ENCODE assay signal across 9 mouse cellular contexts in genomic region chr3:41555491-41556381, GRCm38 (mm10). TPM values are rescaled to one million over a fixed set of nuclear protein-coding genes. Genes with fewer than 3 reads are reported as not detected.
DNase-seq lines count a peak whose midpoint lies in the region; ATAC-seq and TF ChIP-seq lines count a peak whose summit lies in the region.
"Had no signal": no experiment of that assay in that cellular context is flagged by ENCODE, and none has a peak within 500 bp of the region (broad histone marks: within the 10 kb centered on the region; RNA-seq: fewer than 3 reads in every experiment).

Gene Jade1, plus strand, starts transcription at chr3:41555731.

- TF ChIP-seq CTCF in heart, adult 2 months (IDR thresholded peaks at IDR 0.05) = no peak
- TF ChIP-seq CTCF in forebrain, postnatal 0 days (IDR thresholded peaks at IDR 0.05; ENCODE audit: low read depth) = no peak

- no peak within 1 kb of the TSS for H3K27ac ChIP-seq in heart, adult 2 months
- H3K27ac ChIP-seq in forebrain, postnatal 0 days (ENCODE audit: low read depth, low read length) = no peak within 1 kb of the TSS
- no peak within 1 kb of the TSS for H3K27ac ChIP-seq in hindbrain, embryonic 14.5 days
- H3K27ac ChIP-seq in midbrain, embryonic 11.5 days (ENCODE audit: low read depth, low read length) = no peak within 1 kb of the TSS
- H3K27ac ChIP-seq: macrophage had no signal

- no peaks in the 10 kb centered on the region for H3K9me3 ChIP-seq in forebrain, postnatal 0 days (ENCODE audit: low read length)
- H3K9me3 ChIP-seq in hindbrain, embryonic 14.5 days (ENCODE audit: control insufficient read depth, low read length) = no peaks in the 10 kb centered on the region
- no peaks in the 10 kb centered on the region for H3K9me3 ChIP-seq in midbrain, embryonic 11.5 days (ENCODE audit: control insufficient read depth, low read length)

- no peak within 1 kb of the TSS for H3K4me3 ChIP-seq in heart, adult 2 months
- H3K4me3 ChIP-seq in forebrain, postnatal 0 days (ENCODE audit: low read depth, low read length) = no peak within 1 kb of the TSS
- H3K4me3 ChIP-seq in hindbrain, embryonic 14.5 days (replicated peaks; ENCODE audit: low read length) = no peak within 1 kb of the TSS
- no peak within 1 kb of the TSS for H3K4me3 ChIP-seq in midbrain, embryonic 11.5 days (ENCODE audit: low read depth, low read length)

- ATAC-seq in forebrain, postnatal 0 days = no peak
- no peak for ATAC-seq in hindbrain, embryonic 14.5 days (ENCODE audit: low FRiP score)
- ATAC-seq in midbrain, embryonic 11.5 days (ENCODE audit: low FRiP score) = no peak

- no peaks in the 10 kb centered on the region for H3K4me1 ChIP-seq in heart, adult 2 months (ENCODE audit: control insufficient read depth, insufficient read depth, low read length)
- no peaks in the 10 kb centered on the region for H3K4me1 ChIP-seq in forebrain, postnatal 0 days (ENCODE audit: insufficient read depth)
- no peaks in the 10 kb centered on the region for H3K4me1 ChIP-seq in hindbrain, embryonic 14.5 days (replicated peaks; ENCODE audit: control insufficient read depth, insufficient read depth, low read length)
- no peaks in the 10 kb centered on the region for H3K4me1 ChIP-seq in midbrain, embryonic 11.5 days (ENCODE audit: control insufficient read depth, insufficient read depth, low read length)

- no peaks in the 10 kb centered on the region for H3K36me3 ChIP-seq in heart, adult 2 months (ENCODE audit: control insufficient read depth, insufficient read depth, low read length)
- H3K36me3 ChIP-seq in forebrain, postnatal 0 days (ENCODE audit: insufficient read depth) = no peaks in the 10 kb centered on the region
- no peaks in the 10 kb centered on the region for H3K36me3 ChIP-seq in hindbrain, embryonic 14.5 days (replicated peaks; ENCODE audit: control insufficient read depth, insufficient read depth)
- H3K36me3 ChIP-seq in midbrain, embryonic 11.5 days (ENCODE audit: control insufficient read depth, insufficient read depth, low read length) = no peaks in the 10 kb centered on the region

- 97% methylated on average over 36 of the region's 36 CpGs for WGBS in heart, adult 2 months
- 97% methylated on average over 36 of the region's 36 CpGs for WGBS in forebrain, postnatal 0 days
- 98% methylated on average over 36 of the region's 36 CpGs for WGBS in hindbrain, embryonic 14.5 days
- WGBS in midbrain, embryonic 11.5 days = 96% methylated on average over 36 of the region's 36 CpGs

- H3K4me2 ChIP-seq in forebrain, postnatal 0 days (ENCODE audit: low read depth) = no peak within 1 kb of the TSS
- no peak within 1 kb of the TSS for H3K4me2 ChIP-seq in hindbrain, embryonic 14.5 days (replicated peaks)
- H3K4me2 ChIP-seq in midbrain, embryonic 11.5 days = no peak within 1 kb of the TSS

- no peaks in the 10 kb centered on the region for H3K27me3 ChIP-seq in heart, adult 2 months (ENCODE audit: control insufficient read depth, insufficient read depth, low read length)
- no peaks in the 10 kb centered on the region for H3K27me3 ChIP-seq in forebrain, postnatal 0 days (ENCODE audit: insufficient read depth, low read length)
- H3K27me3 ChIP-seq in hindbrain, embryonic 14.5 days (ENCODE audit: control insufficient read depth, insufficient read depth, low read length) = no peaks in the 10 kb centered on the region
- no peaks in the 10 kb centered on the region for H3K27me3 ChIP-seq in midbrain, embryonic 11.5 days (ENCODE audit: control insufficient read depth, insufficient read depth, low read length)

- intact Hi-C loops in heart, adult 2 months (cut with DNase I) = no loop called here

- TF ChIP-seq EP300 in heart, adult 2 months (IDR thresholded peaks at IDR 0.05; ENCODE audit: insufficient read depth, low read depth, low read length) = no peak

- DNase-seq in heart, adult 2 months = no peak
- DNase-seq in heart, adult 9 months (ENCODE audit: low spot score in 2 of 2) = no peak
- peak; percentile 94 for DNase-seq in R1 (ENCODE audit: low read depth, low spot score)
- DNase-seq in forebrain, postnatal 0 days = no peak
- no peak for DNase-seq in hindbrain, embryonic 14.5 days (ENCODE audit: low spot score)
- peak; percentile 65 for DNase-seq in midbrain, embryonic 11.5 days (ENCODE audit: low spot score, missing footprints)
- no peak for DNase-seq in frontal cortex, postnatal 36 days (ENCODE audit: low spot score in 2 of 2)
- DNase-seq in ovary, postnatal 10 days (ENCODE audit: low spot score) = no peak

- no peak within 1 kb of the TSS for H3K9ac ChIP-seq in heart, adult 2 months (ENCODE audit: low read depth, low read length)
- no peak within 1 kb of the TSS for H3K9ac ChIP-seq in forebrain, postnatal 0 days
- no peak within 1 kb of the TSS for H3K9ac ChIP-seq in hindbrain, embryonic 14.5 days
- no peak within 1 kb of the TSS for H3K9ac ChIP-seq in midbrain, embryonic 11.5 days (ENCODE audit: low read length)

- no peak for TF ChIP-seq POLR2A in heart, adult 2 months (IDR thresholded peaks at IDR 0.05; ENCODE audit: insufficient read depth, low read depth, low read length)

- no peaks in the 10 kb centered on the region for H3K79me2 ChIP-seq in heart, adult 2 months (replicated peaks; ENCODE audit: control insufficient read depth, insufficient read depth, low read length)

RNA-seq across cellular contexts. Expression of gene Jade1, which starts in this region (rescaled TPM):
- total RNA-seq in heart, adult 2 months (2021) = 10 to 100 TPM; 28.5 to 38.6 TPM
- polyA plus RNA-seq in heart, adult 2 months (2012; rRNA removed) = 10.1 and 24.0 TPM in 2 replicates
- 17.9 and 22.1 TPM in 2 replicates for total RNA-seq in forebrain, postnatal 0 days (2014; rRNA removed)
- polyA plus RNA-seq in forebrain, postnatal 0 days (2015; fragmentation: Nextera tagmentation; extraction: Ambion mirVana) = 9.5 and 13.1 TPM in 2 replicates
- 13.3 and 16.6 TPM in 2 replicates for polyA plus RNA-seq in hindbrain, embryonic 14.5 days (2014; fragmentation: Nextera tagmentation; extraction: Ambion mirVana)
- 17.1 and 20.2 TPM in 2 replicates for polyA plus RNA-seq in midbrain, embryonic 11.5 days (2014; fragmentation: Nextera tagmentation; extraction: Ambion mirVana)

Comparison
In these comparisons a context has a peak if more than half of its experiments do, and no peak if none do; other contexts are left out.
1. DNase-seq: peak in R1 (single experiment) and midbrain, embryonic 11.5 days (single experiment); none in heart, adult 2 months (0 of 2), heart, adult 9 months (0 of 2), forebrain, postnatal 0 days (single experiment), hindbrain, embryonic 14.5 days (single experiment), frontal cortex, postnatal 36 days (0 of 2) and ovary, postnatal 10 days (single experiment).